Mouse (Mus musculus): ENCODE data around the gene Rangrf. TPM values are rescaled to one million over a fixed set of nuclear protein-coding genes. Genes with fewer than 3 reads are reported as not detected.
A peak's percentile ranks its signal among the peaks of the same experiment; 100 is the strongest.
"Not testable (repeated sequence)": the region's sequence is repeated elsewhere in the genome, so short reads cannot be mapped to it uniquely, and the experiment has no call there.

Gene Rangrf
- total and polyA plus RNA-seq, 3 experiments, result 8.1 to 21.8 (median 16.2) TPM

GRCm38 (mm10) chr11:68968752-68969151 lies 6.2 kb downstream of the Rangrf start:
- ATAC-seq (ENCODE audit: extremely low read depth, insufficient number of reproducible peaks, low FRiP score, poor library complexity, severe bottlenecking) (no peak), DNase-seq (ENCODE audit: low spot score) (no peak)
- Histone ChIP-seq H3K4me1 (ENCODE audit: insufficient read depth, low read depth, low read length) (peaks cover 61% of the 10 kb centered on the region), H3K4me3 (ENCODE audit: low read depth, low read length) (peak overlapping the region; percentile 37; the same call in 1 of the 2 replicates), H3K36me3 (replicated peaks) (peaks cover 19% of the 10 kb centered on the region), H3K9me3 (replicated peaks) (no peaks in the 10 kb centered on the region), H3K27me3 (ENCODE audit: insufficient read depth, low read length) (peaks cover 3% of the 10 kb centered on the region; the same call in 1 of the 2 replicates)
- TF ChIP-seq GATA1 (IDR thresholded peaks at IDR 0.05; ENCODE audit: borderline replicate concordance, low read length) (no peak), CTCF (IDR thresholded peaks at IDR 0.05; ENCODE audit: low read depth, low read length) (no peak), GATA2 (IDR thresholded peaks at IDR 0.05; ENCODE audit: borderline replicate concordance, low read depth, low read length) (no peak), TAL1 (conservative IDR thresholded peaks at IDR 0.05; ENCODE audit: low read depth, low read length) (no peak), POLR2AphosphoS5 (IDR thresholded peaks at IDR 0.05; ENCODE audit: insufficient replicate concordance, low read depth, low read length) (no peak)

GRCm38 (mm10) chr11:68967337-68968282 lies 7.4 kb downstream of the Rangrf start, which contains the start of gene Slc25a35:
Gene Slc25a35 (plus strand): TSS chr11:68968131.
- TF ChIP-seq TAL1 (conservative IDR thresholded peaks at IDR 0.05; ENCODE audit: low read depth, low read length), result no peak
- no peak for TF ChIP-seq CTCF (IDR thresholded peaks at IDR 0.05; ENCODE audit: low read depth, low read length)
- TF ChIP-seq GATA2 (IDR thresholded peaks at IDR 0.05; ENCODE audit: borderline replicate concordance, low read depth, low read length), result no peak
- no peak for TF ChIP-seq POLR2AphosphoS5 (IDR thresholded peaks at IDR 0.05; ENCODE audit: insufficient replicate concordance, low read depth, low read length)
- no peak for TF ChIP-seq GATA1 (IDR thresholded peaks at IDR 0.05; ENCODE audit: borderline replicate concordance, low read length)
- Histone ChIP-seq H3K4me1 (ENCODE audit: insufficient read depth, low read depth, low read length) (peaks cover 52% of the 10 kb centered on the region), H3K36me3 (replicated peaks) (peaks cover 19% of the 10 kb centered on the region), H3K27me3 (ENCODE audit: insufficient read depth, low read length) (peaks cover 3% of the 10 kb centered on the region; the same call in 1 of the 2 replicates), H3K9me3 (replicated peaks) (no peaks in the 10 kb centered on the region), H3K4me3 (ENCODE audit: low read depth, low read length) (peak within 1 kb of the TSS; percentile 75)
- DNase-seq (ENCODE audit: low spot score) (peak; percentile 94), ATAC-seq (ENCODE audit: extremely low read depth, insufficient number of reproducible peaks, low FRiP score, poor library complexity, severe bottlenecking) (peak; percentile 89)

- Histone ChIP-seq H3K4me3 (ENCODE audit: low read depth, low read length) (no peak overlapping the region), H3K36me3 (replicated peaks) (peaks cover 14% of the 10 kb centered on the region), H3K4me1 (ENCODE audit: insufficient read depth, low read depth, low read length) (peaks cover 47% of the 10 kb centered on the region), H3K27me3 (ENCODE audit: insufficient read depth, low read length) (peaks cover 3% of the 10 kb centered on the region; the same call in 1 of the 2 replicates), H3K9me3 (replicated peaks) (no peaks in the 10 kb centered on the region)
- ATAC-seq (ENCODE audit: extremely low read depth, insufficient number of reproducible peaks, low FRiP score, poor library complexity, severe bottlenecking) (no peak), DNase-seq (ENCODE audit: low spot score) (no peak)
- TF ChIP-seq CTCF (IDR thresholded peaks at IDR 0.05; ENCODE audit: low read depth, low read length) (no peak), TAL1 (conservative IDR thresholded peaks at IDR 0.05; ENCODE audit: low read depth, low read length) (no peak), GATA1 (IDR thresholded peaks at IDR 0.05; ENCODE audit: borderline replicate concordance, low read length) (no peak), POLR2AphosphoS5 (IDR thresholded peaks at IDR 0.05; ENCODE audit: insufficient replicate concordance, low read depth, low read length) (no peak), GATA2 (IDR thresholded peaks at IDR 0.05; ENCODE audit: borderline replicate concordance, low read depth, low read length) (no peak)
Observed at GRCm38 (mm10) chr11:68966554-68966953, 8.4 kb downstream of the Rangrf start.

GRCm38 (mm10) chr11:68965845-68966244 lies 9.1 kb downstream of the Rangrf start:
- Histone ChIP-seq H3K36me3 (replicated peaks) (peaks cover 8% of the 10 kb centered on the region), H3K4me3 (ENCODE audit: low read depth, low read length) (no peak overlapping the region), H3K27me3 (ENCODE audit: insufficient read depth, low read length) (peaks cover 4% of the 10 kb centered on the region; the same call in 1 of the 2 replicates), H3K9me3 (replicated peaks) (no peaks in the 10 kb centered on the region), H3K4me1 (ENCODE audit: insufficient read depth, low read depth, low read length) (peaks cover 43% of the 10 kb centered on the region)
- DNase-seq (ENCODE audit: low spot score) (no peak), ATAC-seq (ENCODE audit: extremely low read depth, insufficient number of reproducible peaks, low FRiP score, poor library complexity, severe bottlenecking) (no peak)
- TF ChIP-seq GATA1 (IDR thresholded peaks at IDR 0.05; ENCODE audit: borderline replicate concordance, low read length), result no peak
- no peak for TF ChIP-seq CTCF (IDR thresholded peaks at IDR 0.05; ENCODE audit: low read depth, low read length)
- TF ChIP-seq TAL1 (conservative IDR thresholded peaks at IDR 0.05; ENCODE audit: low read depth, low read length), result no peak
- TF ChIP-seq GATA2 (IDR thresholded peaks at IDR 0.05; ENCODE audit: borderline replicate concordance, low read depth, low read length), result no peak

GRCm38 (mm10) chr11:68965050-68965449 lies 9.9 kb downstream of the Rangrf start:
- peaks cover 46% of the 10 kb centered on the region for H3K4me1 ChIP-seq (ENCODE audit: insufficient read depth, low read depth, low read length)
- H3K36me3 ChIP-seq (replicated peaks), result peaks cover 3% of the 10 kb centered on the region
- ATAC-seq (ENCODE audit: extremely low read depth, insufficient number of reproducible peaks, low FRiP score, poor library complexity, severe bottlenecking), result no peak
- no peaks in the 10 kb centered on the region for H3K9me3 ChIP-seq (replicated peaks)
- H3K4me3 ChIP-seq (ENCODE audit: low read depth, low read length), result no peak overlapping the region
- TF ChIP-seq GATA1 (IDR thresholded peaks at IDR 0.05; ENCODE audit: borderline replicate concordance, low read length) (no peak), GATA2 (IDR thresholded peaks at IDR 0.05; ENCODE audit: borderline replicate concordance, low read depth, low read length) (no peak), POLR2AphosphoS5 (IDR thresholded peaks at IDR 0.05; ENCODE audit: insufficient replicate concordance, low read depth, low read length) (no peak), CTCF (IDR thresholded peaks at IDR 0.05; ENCODE audit: low read depth, low read length) (no peak), TAL1 (conservative IDR thresholded peaks at IDR 0.05; ENCODE audit: low read depth, low read length) (no peak)
- peaks cover 4% of the 10 kb centered on the region; the same call in 1 of the 2 replicates for H3K27me3 ChIP-seq (ENCODE audit: insufficient read depth, low read length)
- DNase-seq (ENCODE audit: low spot score), result no peak

- TF ChIP-seq GATA1 (IDR thresholded peaks at IDR 0.05; ENCODE audit: borderline replicate concordance, low read length), result no peak
- no peak for TF ChIP-seq GATA2 (IDR thresholded peaks at IDR 0.05; ENCODE audit: borderline replicate concordance, low read depth, low read length)
- no peak for TF ChIP-seq POLR2AphosphoS5 (IDR thresholded peaks at IDR 0.05; ENCODE audit: insufficient replicate concordance, low read depth, low read length)
- TF ChIP-seq CTCF (IDR thresholded peaks at IDR 0.05; ENCODE audit: low read depth, low read length), result no peak
- TF ChIP-seq TAL1 (conservative IDR thresholded peaks at IDR 0.05; ENCODE audit: low read depth, low read length), result no peak
- DNase-seq (ENCODE audit: low spot score), result no peak
- Histone ChIP-seq H3K4me1 (ENCODE audit: insufficient read depth, low read depth, low read length) (peaks cover 35% of the 10 kb centered on the region), H3K27me3 (ENCODE audit: insufficient read depth, low read length) (peaks cover 5% of the 10 kb centered on the region), H3K4me3 (ENCODE audit: low read depth, low read length) (no peak overlapping the region), H3K9me3 (replicated peaks) (no peaks in the 10 kb centered on the region), H3K36me3 (replicated peaks) (no peaks in the 10 kb centered on the region)
- ATAC-seq (ENCODE audit: extremely low read depth, insufficient number of reproducible peaks, low FRiP score, poor library complexity, severe bottlenecking), result no peak
Observed at GRCm38 (mm10) chr11:68963405-68963804, 11.6 kb downstream of the Rangrf start.

GRCm38 (mm10) chr11:68962159-68962558 lies 12.8 kb downstream of the Rangrf start:
- H3K27me3 ChIP-seq (ENCODE audit: insufficient read depth, low read length), result peaks cover 13% of the 10 kb centered on the region
- H3K9me3 ChIP-seq (replicated peaks); ATAC-seq (ENCODE audit: extremely low read depth, insufficient number of reproducible peaks, low FRiP score, poor library complexity, severe bottlenecking): not testable (repeated sequence)

More at GRCm38 (mm10) chr11:68962159-68962558, 12.8 kb downstream of the Rangrf start:
- peaks cover 24% of the 10 kb centered on the region for H3K4me1 ChIP-seq (ENCODE audit: insufficient read depth, low read depth, low read length)
- not testable (repeated sequence) for H3K36me3 ChIP-seq (replicated peaks); H3K4me3 ChIP-seq (ENCODE audit: low read depth, low read length); DNase-seq (ENCODE audit: low spot score)

All from G1E (cell line).